Mouse (Mus musculus): ENCODE results near the gene Mme. TPM values are rescaled to one million over a fixed set of nuclear protein-coding genes. Genes with fewer than 3 reads are reported as not detected.
A peak's percentile ranks its signal among the peaks of the same experiment; 100 is the strongest.

Gene Mme
- 10 to 100 TPM; 42.5 to 45.9 TPM for total RNA-seq (2021)
- long read RNA-seq, experiment 1, transcript Mme-201 (23 exons, 3,782 nt), result major isoform, 8 of 14 reads
- long read RNA-seq, experiment 1, partial matches to known transcripts, result 0 of 14 reads
- long read RNA-seq, experiment 1, other reads (novel, unspliced or antisense), result 6 of 14 reads
- long read RNA-seq, experiment 2, transcript Mme-201 (23 exons, 3,782 nt), result major isoform, 10 of 23 reads
- long read RNA-seq, experiment 2, partial matches to known transcripts, result 8 of 23 reads
- long read RNA-seq, experiment 2, other reads (novel, unspliced or antisense), result 5 of 23 reads

DNA sequence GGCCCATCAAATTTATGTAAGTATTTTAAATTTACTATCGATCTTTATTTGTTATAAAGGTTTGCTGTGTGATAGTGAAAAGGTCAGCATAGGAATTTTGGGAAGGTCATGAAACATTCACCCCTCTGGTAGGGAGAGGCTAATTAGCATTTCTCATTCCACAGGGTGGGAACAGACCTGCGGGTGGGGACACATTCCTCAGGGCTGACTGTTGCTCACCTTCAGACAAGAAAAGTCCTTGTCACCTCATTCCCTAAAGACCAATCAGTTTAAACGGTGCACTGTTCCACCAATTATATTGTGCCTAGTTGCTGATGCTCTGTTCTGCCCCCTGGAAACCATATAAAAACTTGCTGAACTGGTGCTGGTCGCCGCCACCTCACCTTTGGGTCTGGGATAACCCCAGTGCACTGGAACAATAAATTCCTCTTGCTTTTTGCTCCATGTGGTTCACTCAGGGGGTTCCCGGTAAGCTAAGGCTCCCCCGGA is at the start of gene Mme:
Gene Mme (plus strand): TSS at position 439 of the 489 bp plus-strand sequence.
- no peak for DNase-seq (ENCODE audit: low spot score in 2 of 2)

DNA sequence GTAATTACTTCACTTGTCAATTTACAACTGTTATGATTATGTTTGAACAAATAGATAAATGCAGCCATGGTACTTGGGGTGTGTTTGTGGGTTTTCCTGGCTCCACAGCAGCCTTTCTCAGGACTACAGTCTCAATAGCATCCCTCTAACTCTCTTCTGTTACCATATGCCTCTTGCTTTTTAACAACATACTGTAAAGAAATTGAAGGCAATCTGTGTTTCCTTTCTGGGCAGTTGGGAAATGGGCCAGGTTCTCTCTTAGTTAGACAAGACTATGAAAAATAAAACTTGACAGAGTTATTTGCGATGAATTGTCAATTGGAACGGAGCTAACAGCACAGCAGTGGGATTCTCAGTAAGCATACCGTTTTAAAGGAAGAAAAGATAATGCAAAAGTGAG is 44.8 kb upstream of the Mme start:
- no peak for DNase-seq (ENCODE audit: low spot score in 2 of 2)

DNA sequence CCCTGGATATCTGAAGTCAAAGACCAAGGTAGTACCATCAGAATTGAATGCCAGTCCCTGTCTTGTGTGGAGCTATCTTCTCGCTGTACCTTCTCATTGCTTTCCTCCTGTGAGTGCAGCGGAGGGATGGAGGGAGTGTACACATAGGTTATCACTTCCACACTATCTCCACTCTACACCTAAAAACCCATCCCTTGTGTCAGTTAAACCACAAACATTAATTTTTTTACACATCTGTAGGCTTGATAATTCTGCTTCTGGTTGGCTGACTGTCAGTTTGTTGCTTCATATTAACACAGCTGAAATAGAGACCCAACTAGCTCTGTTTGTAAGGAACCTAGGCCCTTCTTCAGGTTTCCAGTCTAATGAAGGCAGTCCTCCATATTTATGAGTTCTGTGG is 43.3 kb upstream of the Mme start:
- DNase-seq (ENCODE audit: low spot score in 2 of 2), result no peak

DNA sequence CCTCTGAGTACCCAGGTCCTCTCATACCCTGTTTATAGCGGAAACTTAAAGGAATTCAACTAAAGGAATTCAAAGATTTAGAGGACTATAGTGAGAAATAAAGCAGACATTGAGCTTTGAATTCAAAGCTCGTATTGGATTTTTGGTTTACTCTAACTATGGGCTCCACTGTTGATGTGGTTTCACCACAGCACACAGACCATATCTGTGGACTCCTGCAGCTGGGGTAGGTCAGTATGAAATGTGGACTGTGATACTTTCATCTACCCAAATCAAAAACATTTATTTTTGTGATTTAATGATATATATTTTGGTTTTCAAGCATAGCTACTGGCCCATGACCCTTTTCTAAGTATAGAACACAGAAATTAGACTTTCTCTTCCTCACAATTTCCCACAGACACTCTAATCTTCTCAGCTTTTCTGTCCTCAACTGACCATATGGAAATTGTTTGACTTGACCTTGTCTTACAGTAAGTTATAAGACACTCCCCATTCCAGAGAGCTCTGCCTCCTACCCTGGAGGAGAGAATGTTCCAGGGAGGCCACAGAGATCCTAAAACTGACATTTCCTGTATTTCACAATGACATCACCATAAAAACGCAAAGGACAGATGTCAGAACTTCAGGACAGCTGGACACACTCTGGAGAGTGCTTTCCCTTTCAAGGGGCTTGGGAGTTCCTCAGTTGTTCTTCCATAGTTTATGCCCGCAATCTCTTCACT is 19.3 kb upstream of the Mme start:
- no peak for DNase-seq (ENCODE audit: low spot score in 2 of 2)

DNA sequence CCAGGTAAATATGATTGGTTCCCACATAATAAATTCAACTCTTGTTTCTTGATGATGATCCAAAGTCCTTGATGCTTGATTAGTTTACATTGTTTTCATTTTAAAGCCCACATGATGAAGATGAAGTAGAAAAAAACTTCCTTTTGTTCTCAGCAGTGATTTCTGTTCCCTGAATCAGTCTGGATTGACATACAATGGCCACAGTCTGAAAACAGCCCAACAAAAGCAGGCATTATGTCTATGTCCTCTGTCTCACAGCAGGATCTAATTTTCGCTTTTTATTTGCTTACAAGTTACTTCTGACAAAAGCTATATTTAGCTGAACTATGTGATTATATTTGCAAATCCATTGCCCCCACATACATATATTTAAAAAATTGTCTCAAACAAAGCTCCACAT is 17.7 kb upstream of the Mme start:
- no peak for DNase-seq (ENCODE audit: low spot score in 2 of 2)

DNA sequence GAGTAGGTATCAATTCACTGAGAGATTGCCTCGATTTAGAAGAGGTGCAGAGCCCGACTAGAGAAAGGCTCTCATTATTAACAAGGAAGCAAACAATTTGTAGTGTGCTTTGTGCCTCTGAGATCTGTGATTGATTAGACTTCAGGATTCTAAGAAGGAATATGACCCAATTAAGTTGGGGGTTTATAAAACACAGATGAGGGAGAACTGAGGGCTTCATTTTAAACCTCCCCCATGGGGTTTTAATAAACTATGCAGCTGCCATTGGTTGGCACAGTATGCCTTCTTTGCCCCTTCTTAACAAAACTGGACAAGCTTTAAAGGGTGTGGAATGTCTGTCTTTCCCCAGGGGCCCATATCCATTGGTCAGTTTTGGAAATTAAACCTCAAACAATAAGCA is 5.4 kb upstream of the Mme start:
- DNase-seq (ENCODE audit: low spot score in 2 of 2), result no peak

DNA sequence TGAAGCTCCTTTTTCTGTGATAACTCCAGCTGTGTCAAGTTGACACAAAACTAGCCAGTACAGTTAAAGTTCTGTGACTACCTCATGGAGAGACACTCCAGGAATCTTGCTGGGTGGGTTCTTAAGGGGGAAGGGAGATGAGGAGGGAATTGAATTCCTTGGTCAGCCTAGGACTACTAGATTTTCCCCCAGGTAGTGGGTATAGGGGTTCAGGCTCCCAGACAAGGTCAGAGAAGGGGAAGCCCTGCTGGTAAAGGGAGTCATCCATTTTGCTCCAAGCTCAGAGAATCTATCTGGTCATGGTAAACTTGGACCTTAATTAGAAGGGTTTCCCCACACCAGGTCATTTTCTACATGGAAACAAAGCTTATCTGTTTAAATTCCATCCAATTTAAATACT is 2.4 kb downstream of the Mme start:
- no peak for DNase-seq (ENCODE audit: low spot score in 2 of 2)

DNA sequence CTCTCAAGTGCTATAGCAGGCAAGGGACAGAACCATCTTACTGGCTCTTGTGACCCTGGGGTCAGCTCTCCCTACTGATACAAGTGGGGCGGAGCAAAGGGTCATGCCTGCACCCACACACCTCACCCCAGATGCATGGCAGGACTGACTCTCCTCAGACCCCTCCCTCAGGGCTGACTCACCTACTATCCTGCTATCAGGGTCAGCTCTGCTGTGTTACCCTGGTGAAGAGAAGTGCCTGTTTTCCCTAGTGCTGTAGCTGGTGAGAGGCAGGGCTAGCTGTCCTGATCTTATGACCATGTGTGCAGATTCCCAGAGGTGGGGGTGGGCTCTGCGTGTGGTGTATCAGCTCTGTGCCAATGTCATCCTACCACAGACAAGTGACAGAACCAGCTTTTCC is 30.8 kb downstream of the Mme start:
- DNase-seq (ENCODE audit: low spot score in 2 of 2), result no peak

DNA sequence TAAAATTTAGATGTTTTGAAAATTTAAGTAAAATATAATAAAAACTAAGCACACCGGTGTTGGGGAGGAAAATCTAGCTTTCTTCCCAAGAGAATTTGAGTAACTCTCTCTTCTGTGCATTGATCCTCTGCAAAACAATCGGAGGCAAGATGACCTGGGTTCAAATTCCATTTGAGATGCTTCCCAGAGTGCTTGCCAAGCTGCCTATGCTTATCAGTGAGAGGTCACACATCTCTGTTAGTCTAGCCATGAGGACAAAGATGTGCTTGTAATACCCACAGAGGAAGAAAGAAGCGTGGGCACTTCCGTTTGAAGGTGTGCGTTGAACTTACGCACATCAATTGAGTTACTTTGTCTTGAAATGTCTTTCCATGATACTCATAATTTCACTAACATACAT is 53.0 kb downstream of the Mme start:
- no peak for DNase-seq (ENCODE audit: low spot score in 2 of 2)

DNA sequence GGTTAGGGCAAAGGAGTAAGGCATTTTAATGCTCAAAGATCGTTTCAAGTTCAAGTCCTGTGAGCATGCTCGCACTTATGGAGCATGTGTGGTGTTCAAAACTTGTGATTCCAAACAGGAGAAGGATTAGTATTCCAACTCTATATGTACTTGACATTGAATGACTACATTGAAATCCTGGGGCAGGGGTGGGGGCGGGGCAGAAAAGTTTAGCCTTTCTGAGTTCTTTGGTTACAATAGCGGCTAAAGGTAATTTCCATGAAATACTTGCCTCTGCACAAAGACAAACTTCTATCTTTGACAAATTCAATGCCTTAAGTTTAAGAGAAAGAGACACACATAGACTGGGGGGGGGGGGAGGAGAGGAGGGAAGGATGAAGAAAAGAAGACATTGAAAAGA is 53.5 kb downstream of the Mme start:
- no peak for DNase-seq (ENCODE audit: low spot score in 2 of 2)

DNA sequence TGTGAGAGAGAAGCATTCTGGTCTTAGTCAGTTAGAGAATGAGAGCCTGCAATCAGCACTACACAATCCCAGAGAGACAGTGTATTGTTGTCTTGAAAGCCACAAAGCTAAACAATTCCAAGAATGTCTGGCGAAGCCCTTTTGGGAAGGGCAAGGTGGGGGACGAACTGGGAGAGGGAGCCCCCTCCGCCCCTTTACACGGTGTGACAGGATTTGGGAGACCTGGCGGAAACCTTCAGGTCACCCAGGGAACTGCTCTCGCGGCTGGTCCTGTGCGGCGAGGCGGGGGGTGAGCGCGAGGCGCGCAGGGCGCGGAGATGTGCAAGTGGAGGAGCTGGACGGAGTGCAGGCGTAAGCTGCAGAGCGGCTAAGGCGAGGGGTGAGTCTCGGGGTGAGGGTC is 53.9 kb downstream of the Mme start:
- peak; percentile 23 to 24 for DNase-seq (ENCODE audit: low spot score in 2 of 2)

DNA sequence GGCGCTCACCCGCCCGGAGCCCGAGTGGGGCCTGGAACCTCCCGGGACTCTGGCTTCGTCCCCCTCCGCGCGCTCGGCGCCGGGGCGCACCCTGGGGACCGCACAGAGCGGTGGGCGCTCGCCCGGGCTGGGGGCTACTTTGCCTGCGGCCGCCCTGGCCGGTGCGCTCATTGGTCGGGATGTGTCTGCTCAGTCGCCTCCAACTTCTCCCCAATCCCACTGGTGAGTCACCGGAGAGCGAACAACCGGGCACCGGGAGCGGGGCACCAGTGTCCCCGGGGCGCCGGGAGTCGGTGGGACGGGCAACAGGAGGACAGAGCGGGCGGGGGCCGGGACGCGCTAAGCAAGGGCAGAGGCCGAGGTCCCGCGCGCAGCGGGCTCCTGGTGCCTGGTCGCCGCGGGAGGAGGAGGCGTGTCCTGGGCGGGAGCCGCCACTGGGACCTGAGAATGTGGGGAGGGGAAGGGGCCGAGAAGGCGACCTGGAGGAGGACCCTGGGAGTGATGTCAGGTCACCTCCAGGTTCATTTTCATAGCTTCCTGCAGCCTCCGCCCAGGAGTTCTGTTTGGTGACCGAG is 54.4 kb downstream of the Mme start:
- DNase-seq (ENCODE audit: low spot score in 2 of 2), result peak; percentile 38 to 41

DNA sequence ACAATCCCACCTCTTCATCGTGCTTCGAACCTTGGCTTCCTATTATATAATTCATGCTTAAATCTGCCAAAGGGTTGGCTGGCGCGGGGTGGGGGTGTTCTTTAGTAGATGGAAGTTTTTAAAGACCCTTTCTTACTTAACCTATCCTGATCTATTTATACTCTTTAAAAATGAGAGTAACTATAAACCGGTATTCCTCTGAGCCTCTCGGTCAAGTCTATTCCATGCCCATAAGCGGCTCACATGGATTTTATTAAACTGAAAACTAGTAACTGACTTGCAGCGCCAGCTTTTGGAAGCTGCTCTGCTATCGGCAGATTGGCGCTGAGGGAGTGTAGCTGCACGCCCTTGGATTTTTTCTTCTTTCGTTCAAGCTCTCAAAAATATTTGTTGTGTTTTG is 55.1 kb downstream of the Mme start:
- peak in 1 of 2 experiments; percentile 3 for DNase-seq (ENCODE audit: low spot score in 2 of 2)

DNA sequence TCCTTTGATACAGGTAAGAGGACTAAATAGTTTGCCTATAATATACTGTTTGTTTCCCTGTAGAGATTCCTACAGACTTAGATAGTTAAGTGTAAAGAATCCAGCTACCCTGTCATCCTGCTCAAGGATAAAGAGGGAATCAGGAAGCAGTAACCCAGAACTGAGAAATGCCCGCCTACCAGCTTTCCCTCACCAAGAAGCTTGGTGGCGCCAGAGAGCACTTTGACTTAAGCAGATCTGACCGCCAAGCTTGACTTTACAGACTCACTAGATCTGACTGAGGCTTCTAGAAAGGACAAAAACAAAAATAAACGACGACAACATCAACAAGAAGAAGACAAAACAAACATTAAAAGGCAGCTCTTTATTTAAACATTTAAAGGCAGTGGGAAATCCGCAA is 56.5 kb downstream of the Mme start:
- peak; percentile 50 to 51 for DNase-seq (ENCODE audit: low spot score in 2 of 2)

DNA sequence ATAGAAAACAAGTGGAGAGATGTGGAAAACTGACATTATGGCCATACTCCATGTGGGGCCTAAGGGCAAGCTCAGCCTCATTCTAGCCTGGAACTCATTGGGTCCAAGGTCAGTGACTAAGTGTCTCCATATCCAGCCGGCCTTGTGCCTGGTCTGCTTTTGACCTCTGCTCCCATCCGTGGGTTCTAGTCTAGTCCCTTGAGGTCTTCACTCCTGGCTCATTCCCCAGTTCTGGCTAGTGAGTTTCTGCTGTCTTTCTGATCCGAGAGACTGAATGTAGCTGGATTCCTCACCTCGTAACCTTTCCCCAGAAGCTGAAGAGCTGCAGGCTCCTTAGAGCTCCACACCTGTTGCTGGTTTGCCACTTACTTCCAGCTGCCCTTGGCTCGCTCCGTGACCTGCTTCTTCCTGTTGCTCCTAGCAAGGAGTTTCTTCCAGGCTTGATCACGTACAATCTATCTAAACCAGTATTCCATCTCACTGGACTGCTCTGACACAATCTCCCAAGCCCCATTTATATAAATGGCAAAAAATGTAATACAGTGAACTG is 73.9 kb downstream of the Mme start:
- no peak for DNase-seq (ENCODE audit: low spot score in 2 of 2)

DNA sequence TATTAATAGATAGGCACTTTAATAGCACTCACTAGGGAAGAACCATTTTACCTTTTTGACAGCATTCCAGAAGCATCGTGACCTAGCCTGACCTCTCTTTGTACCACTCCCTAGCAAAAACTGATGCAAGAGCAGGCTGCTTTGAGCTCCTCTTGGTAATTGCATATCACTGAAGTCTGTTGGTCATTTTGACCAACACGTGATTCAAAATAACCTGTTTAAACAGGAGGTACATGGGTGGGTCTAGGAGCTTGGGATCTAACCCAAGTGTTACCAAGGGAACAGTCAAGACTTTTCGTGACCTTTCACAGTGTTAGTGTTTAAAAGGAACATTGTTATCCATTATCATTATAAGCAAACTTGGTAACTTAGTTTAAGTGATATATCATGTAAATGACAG is 76.2 kb downstream of the Mme start:
- DNase-seq (ENCODE audit: low spot score in 2 of 2), result no peak

DNA sequence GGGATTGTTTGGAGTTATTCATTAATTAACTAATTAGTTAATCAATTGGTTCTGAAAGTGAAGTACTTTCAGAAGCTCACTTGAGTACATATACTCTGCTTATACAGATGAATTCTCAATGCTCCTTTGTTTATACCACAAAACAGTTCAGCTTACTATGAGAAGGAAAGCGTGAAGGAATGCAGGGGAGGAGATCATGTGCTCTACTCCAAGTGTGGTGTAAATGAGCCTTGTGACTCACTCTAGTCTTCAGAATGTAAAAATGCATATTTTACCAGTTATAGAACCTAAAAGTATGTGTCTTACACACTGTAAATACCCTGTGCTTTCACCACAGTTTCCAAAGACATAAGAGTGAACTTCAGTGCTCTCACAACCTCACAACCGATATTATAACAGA is 84.3 kb downstream of the Mme start:
- DNase-seq (ENCODE audit: low spot score in 2 of 2), result no peak

DNA sequence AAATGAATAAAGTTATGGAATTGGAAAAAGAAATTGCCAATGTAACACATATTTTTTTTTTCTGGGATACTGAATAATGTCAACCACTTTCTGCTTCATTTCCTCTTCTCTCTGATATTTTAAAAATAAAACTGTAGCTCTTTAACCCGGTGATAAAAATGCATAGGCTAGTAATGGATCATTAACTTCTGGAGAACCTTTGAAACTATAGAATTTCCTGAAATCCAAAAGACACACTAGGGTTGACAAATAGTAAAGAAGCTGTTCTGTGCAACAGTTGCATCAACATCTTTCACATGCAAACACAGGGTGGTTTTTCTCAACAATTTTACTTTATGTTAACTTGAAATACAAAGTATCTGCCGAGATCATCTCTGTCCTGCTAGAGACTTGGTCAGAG is 98.8 kb downstream of the Mme start:
- DNase-seq (ENCODE audit: low spot score in 2 of 2), result no peak

DNA sequence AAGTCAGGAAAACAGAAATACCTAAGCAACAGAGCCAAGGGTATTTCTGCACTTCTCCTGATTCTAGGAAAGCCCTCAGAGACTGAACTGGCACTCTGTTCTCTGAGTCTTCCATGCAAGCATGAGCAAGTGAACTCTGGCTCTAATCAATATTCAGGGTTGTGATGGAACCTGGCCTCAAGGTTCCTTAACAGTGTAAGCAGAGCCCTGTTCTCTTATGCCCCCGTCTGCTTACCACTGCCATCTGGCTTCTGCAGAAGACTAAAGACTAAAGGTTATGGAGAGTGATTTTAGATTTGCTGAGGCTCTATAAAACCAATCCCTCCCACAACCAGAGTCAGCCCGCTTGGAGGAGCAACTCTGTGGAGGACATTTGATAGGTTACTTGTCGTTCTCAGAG is 99.2 kb downstream of the Mme start:
- DNase-seq (ENCODE audit: low spot score in 2 of 2), result no peak

DNA sequence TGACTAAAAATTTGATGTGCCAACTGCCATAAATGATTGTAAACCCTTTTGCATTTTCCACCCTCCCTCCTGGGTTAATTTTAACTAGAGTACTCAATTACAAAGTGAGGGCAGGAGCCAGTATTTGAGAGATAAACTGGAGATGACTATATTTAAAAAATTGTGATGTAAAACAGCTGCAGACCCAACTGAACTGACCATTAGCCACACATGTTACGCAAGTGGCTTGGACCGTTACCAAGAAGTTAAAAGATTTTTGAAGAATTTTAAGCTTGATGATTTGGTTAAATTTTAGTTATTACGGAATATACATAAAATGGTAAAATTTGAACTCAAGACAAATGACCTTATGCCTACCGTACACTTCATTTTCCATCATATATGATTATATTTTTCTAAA is 100.1 kb downstream of the Mme start:
- DNase-seq (ENCODE audit: low spot score in 2 of 2), result no peak

DNA sequence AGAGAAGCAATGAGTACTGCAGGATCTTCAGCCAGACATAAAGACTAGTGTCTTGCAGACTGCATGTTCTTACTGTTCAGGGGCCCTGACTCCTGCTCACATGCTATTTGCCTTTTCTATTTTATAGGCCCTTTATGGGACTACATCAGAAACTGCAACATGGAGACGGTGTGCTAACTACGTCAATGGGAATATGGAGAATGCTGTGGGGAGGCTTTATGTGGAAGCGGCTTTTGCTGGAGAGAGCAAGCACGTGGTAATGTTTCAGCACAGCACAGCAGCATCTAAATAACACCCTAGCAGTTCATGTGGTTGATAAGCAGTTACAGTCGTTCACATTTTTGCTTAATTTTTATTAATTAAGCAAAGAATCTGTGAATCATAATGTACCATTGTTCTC is 103.7 kb downstream of the Mme start:
- no peak for DNase-seq (ENCODE audit: low spot score in 2 of 2)

DNA sequence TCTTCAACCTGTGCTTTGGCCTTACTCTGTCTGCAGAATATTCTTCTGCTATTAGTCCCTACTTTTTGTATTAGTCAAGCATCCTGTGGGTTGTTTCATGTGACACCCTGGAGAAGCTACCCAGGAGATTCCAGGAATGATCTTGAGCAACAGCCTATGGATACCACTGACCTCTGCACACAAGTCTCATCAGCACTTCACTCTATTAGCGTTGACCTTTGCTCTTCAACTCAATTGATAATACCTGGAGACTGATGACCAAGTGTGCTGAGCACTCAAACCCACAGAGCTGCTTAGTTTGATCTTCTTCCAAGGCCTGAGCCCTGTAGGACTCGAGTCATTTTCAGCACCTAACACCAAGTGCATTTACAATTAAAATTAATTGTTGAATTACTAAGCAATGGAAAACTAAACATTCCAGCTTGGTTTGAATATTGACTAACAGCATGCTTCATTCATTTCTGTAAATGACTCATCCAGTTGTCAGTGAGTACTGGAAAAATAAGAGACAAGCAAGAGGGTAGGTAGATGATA is 107.6 kb downstream of the Mme start:
- no peak for DNase-seq (ENCODE audit: low spot score in 2 of 2)
